Mouse (Mus musculus) embryonic facial prominence, embryonic 14.5 days (tissue): ENCODE data around the gene Klf1. TPM values are rescaled to one million over a fixed set of nuclear protein-coding genes. Genes with fewer than 3 reads are reported as not detected.
A peak's percentile ranks its signal among the peaks of the same experiment; 100 is the strongest.

Experiments
- ATAC-seq: fragments of 200-750 bp; cut with Nextera tagmentation; 2 replicates; pipeline ENCODE4 v1.8.0; 2017; ENCODE audit warnings: low read depth, moderate number of reproducible peaks, moderate TSS enrichment
- DNase-seq: peaks from one replicate; pipeline ENCODE4 v3.0.0-alpha.2; 2015; ENCODE audit warnings: low spot score
- H3K27ac ChIP-seq: fragments of 300-500 bp; sonication (generic); replicated peaks from 2 replicates; pipeline ENCODE4 v1.5.1; 2014; ENCODE audit warnings: low read depth, mild to moderate bottlenecking, low read length, moderate library complexity
- H3K27me3 ChIP-seq: fragments of 300-500 bp; sonication (generic); replicated peaks from 2 replicates; pipeline ENCODE4 v1.6.1; 2014; ENCODE audit warnings: low read length; ENCODE audit not compliant: control insufficient read depth, insufficient read depth
- H3K36me3 ChIP-seq: fragments of 300-500 bp; sonication (generic); 2 replicates; pipeline ENCODE4 v1.6.1; 2014; ENCODE audit warnings: low read length, mixed read lengths; ENCODE audit not compliant: control insufficient read depth, insufficient read depth
- H3K4me1 ChIP-seq: fragments of 300-500 bp; sonication (generic); 2 replicates; pipeline ENCODE4 v1.6.1; 2014; ENCODE audit warnings: antibody characterized with exemption, low read length; ENCODE audit not compliant: control insufficient read depth, insufficient read depth
- H3K4me2 ChIP-seq: fragments of 300-500 bp; sonication (generic); 2 replicates; pipeline ENCODE4 v1.6.1; 2014; ENCODE audit warnings: low read depth, mild to moderate bottlenecking, low read length, moderate library complexity, mixed read lengths
- H3K4me3 ChIP-seq: fragments of 300-500 bp; sonication (generic); 2 replicates; pipeline ENCODE4 v1.5.1; 2014; ENCODE audit warnings: low read depth, mild to moderate bottlenecking, low read length
- H3K9ac ChIP-seq: fragments of 300-500 bp; sonication (generic); 2 replicates; pipeline ENCODE4 v1.6.1; 2014; ENCODE audit warnings: low read depth, mild to moderate bottlenecking, low read length, moderate library complexity, mixed read lengths
- H3K9me3 ChIP-seq: fragments of 300-500 bp; sonication (generic); 2 replicates; pipeline ENCODE4 v1.6.1; 2016; ENCODE audit warnings: low read length; ENCODE audit not compliant: control insufficient read depth
- WGBS: fragments of 180-500 bp; shearing (Covaris S2); extraction: QIAGEN DNeasy Blood & Tissue Kit; methylation state at CpG from one replicate; pipeline ENCODE4 v1.1.7; 2014; 5-methylcytosine and 5-hydroxymethylcytosine counted together
- polyA plus RNA-seq: library from polyadenylated mRNA; unstranded; fragments of >200 nt; fragmentation: Nextera tagmentation; extraction: Ambion mirVana; gene quantifications from 2 replicates; pipeline ENCODE4 v1.2.1, GENCODE M21; 2014

Klf1 gene
- polyA plus RNA-seq, 1 experiment from 2014 or later: 2.2 TPM

- no peak for DNase-seq
- Histone ChIP-seq H3K4me2 (no peak overlapping the region), H3K9ac (no peak overlapping the region), H3K9me3 (peaks cover 5% of the 10 kb centered on the region; the same call in 1 of the 2 replicates), H3K27ac (no peak overlapping the region), H3K36me3 (no peaks in the 10 kb centered on the region), H3K27me3 (peaks cover 5% of the 10 kb centered on the region), H3K4me1 (no peaks in the 10 kb centered on the region), H3K4me3 (no peak overlapping the region)
- WGBS: 93% methylated on average over 15 of the region's 15 CpGs
- no peak for ATAC-seq
Measured at GRCm38 (mm10) chr8:84918646-84919045, 16.9 kb downstream of the Klf1 start.

GRCm38 (mm10) chr8:84921596-84921995 lies 19.9 kb downstream of the Klf1 start:
- WGBS: 71% methylated on average over 2 of the region's 2 CpGs
- Histone ChIP-seq H3K36me3 (no peaks in the 10 kb centered on the region), H3K27me3 (no peaks in the 10 kb centered on the region), H3K9me3 (no peaks in the 10 kb centered on the region), H3K4me3 (no peak overlapping the region), H3K27ac (no peak overlapping the region), H3K4me1 (no peaks in the 10 kb centered on the region), H3K9ac (no peak overlapping the region), H3K4me2 (no peak overlapping the region)
- ATAC-seq (no peak), DNase-seq (no peak)

GRCm38 (mm10) chr8:84925557-84925956 lies 23.8 kb downstream of the Klf1 start:
- Histone ChIP-seq H3K27me3 (peaks cover 15% of the 10 kb centered on the region), H3K4me1 (peaks cover 6% of the 10 kb centered on the region; the same call in 1 of the 2 replicates), H3K36me3 (no peaks in the 10 kb centered on the region), H3K27ac (no peak overlapping the region), H3K4me3 (no peak overlapping the region), H3K4me2 (no peak overlapping the region), H3K9me3 (no peaks in the 10 kb centered on the region), H3K9ac (no peak overlapping the region)
- 67% methylated on average over 7 of the region's 7 CpGs for WGBS
- DNase-seq: no peak
- ATAC-seq: no peak

- Histone ChIP-seq H3K4me3 (no peak overlapping the region), H3K36me3 (no peaks in the 10 kb centered on the region), H3K27me3 (peaks cover 21% of the 10 kb centered on the region), H3K9ac (no peak overlapping the region), H3K9me3 (no peaks in the 10 kb centered on the region), H3K4me1 (peaks cover 6% of the 10 kb centered on the region; the same call in 1 of the 2 replicates), H3K4me2 (no peak overlapping the region), H3K27ac (no peak overlapping the region)
- DNase-seq: no peak
- ATAC-seq: no peak
- WGBS: 74% methylated on average over 1 of the region's 1 CpGs
Measured at GRCm38 (mm10) chr8:84927513-84927912, 25.8 kb downstream of the Klf1 start.

GRCm38 (mm10) chr8:84928456-84929306 lies 27.0 kb downstream of the Klf1 start:
- peak; percentile 84 for ATAC-seq
- Histone ChIP-seq H3K4me2 (peak overlapping the region; percentile 70), H3K27ac (no peak overlapping the region), H3K4me1 (peaks cover 6% of the 10 kb centered on the region; the same call in 1 of the 2 replicates), H3K9me3 (no peaks in the 10 kb centered on the region), H3K4me3 (peak overlapping the region; percentile 40), H3K9ac (peak overlapping the region; percentile 34), H3K27me3 (peaks cover 23% of the 10 kb centered on the region), H3K36me3 (no peaks in the 10 kb centered on the region)
- DNase-seq: peak; percentile 69
- 3% methylated on average over 40 of the region's 52 CpGs for WGBS

- Histone ChIP-seq H3K27me3 (peaks cover 42% of the 10 kb centered on the region), H3K4me3 (no peak overlapping the region), H3K27ac (no peak overlapping the region), H3K9ac (no peak overlapping the region), H3K36me3 (no peaks in the 10 kb centered on the region), H3K4me2 (no peak overlapping the region), H3K9me3 (no peaks in the 10 kb centered on the region), H3K4me1 (peaks cover 6% of the 10 kb centered on the region; the same call in 1 of the 2 replicates)
- 86% methylated on average over 13 of the region's 13 CpGs for WGBS
- DNase-seq (no peak), ATAC-seq (no peak)
Measured at GRCm38 (mm10) chr8:84930582-84930981, 28.9 kb downstream of the Klf1 start.

GRCm38 (mm10) chr8:84933767-84934559 lies 32.2 kb downstream of the Klf1 start:
- DNase-seq (no peak), ATAC-seq (no peak)
- Histone ChIP-seq H3K27me3 (peaks cover 72% of the 10 kb centered on the region), H3K9ac (no peak overlapping the region), H3K4me2 (no peak overlapping the region), H3K4me3 (no peak overlapping the region), H3K9me3 (0 out of 2 replicates have a peak, but pooled peaks cover 4% of the 10 kb centered on the region), H3K36me3 (no peaks in the 10 kb centered on the region), H3K4me1 (peaks cover 11% of the 10 kb centered on the region), H3K27ac (no peak overlapping the region)
- WGBS: 81% methylated on average over 16 of the region's 16 CpGs

- Histone ChIP-seq H3K4me2 (peak overlapping the region; percentile 1; the same call in 1 of the 2 replicates), H3K4me3 (peak overlapping the region; percentile 0; the same call in 1 of the 2 replicates), H3K27me3 (peaks cover 68% of the 10 kb centered on the region), H3K9ac (no peak overlapping the region), H3K36me3 (no peaks in the 10 kb centered on the region), H3K27ac (no peak overlapping the region), H3K4me1 (peaks cover 7% of the 10 kb centered on the region; the same call in 1 of the 2 replicates), H3K9me3 (0 out of 2 replicates have a peak, but pooled peaks cover 5% of the 10 kb centered on the region)
- DNase-seq (peak; percentile 84), ATAC-seq (peak; percentile 76)
- WGBS: 2% methylated on average over 15 of the region's 15 CpGs
Measured at GRCm38 (mm10) chr8:84934860-84935259, 33.1 kb downstream of the Klf1 start.
